Mouse (Mus musculus): ENCODE measurements around the gene Emp2.

DNA sequence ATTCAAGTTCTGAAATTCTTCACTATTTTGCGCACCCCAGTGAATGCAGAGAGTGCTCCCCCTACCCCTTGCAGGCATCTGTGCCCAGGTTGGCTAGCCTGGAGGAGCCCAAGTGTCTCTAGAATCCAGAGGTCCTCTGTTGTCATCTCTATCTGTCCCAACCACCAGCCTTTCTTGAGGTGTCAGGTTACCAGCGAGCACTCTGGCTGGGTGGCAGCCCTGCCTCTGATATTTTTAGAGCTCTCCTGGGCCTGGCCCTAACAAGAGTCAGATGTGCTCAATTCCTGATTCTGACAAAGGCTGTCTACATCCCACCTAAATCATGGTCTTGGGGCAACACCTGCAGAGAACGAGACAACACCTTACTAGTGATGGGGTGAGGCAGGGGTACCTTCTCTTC lies 2.7 kb downstream of the Emp2 start:
- TF ChIP-seq CTCF (conservative IDR thresholded peaks at IDR 0.05 in 1 of 2, IDR thresholded peaks at IDR 0.05 in 1 of 2; ENCODE audit: low read depth in 2 of 2, low read length in 2 of 2) (no peak), HCFC1 (IDR thresholded peaks at IDR 0.05; ENCODE audit: low read depth, low read length) (no peak), GABPA (IDR thresholded peaks at IDR 0.05; ENCODE audit: insufficient replicate concordance, low read depth, low read length) (no peak), JUND (conservative IDR thresholded peaks at IDR 0.05; ENCODE audit: low read depth, low read length) (no peak), POLR2A (IDR thresholded peaks at IDR 0.05; ENCODE audit: low read depth, low read length) (no peak)
